Mouse (Mus musculus) T-helper 17 cell (primary cell): ENCODE results near the gene Mctp1.

Experiments
- in situ Hi-C, 2 experiments: fragments of 300-600 bp; cut with MboI, MseI; formaldehyde crosslinking; loops; 1 replicate in 1 of 2; 2 replicates in 1 of 2; pipeline ENCODE4 v1.15.1; 2025; ENCODE audit warnings: high pct_unique_total_duplicates in 2 of 2

Gene Mctp1

GRCm38 (mm10) chr13:76810496-76810939 lies 426.2 kb downstream of the Mctp1 start:
- in situ Hi-C loops = no loop called here

GRCm38 (mm10) chr13:76823083-76823482 lies 438.7 kb downstream of the Mctp1 start:
- in situ Hi-C loops = no loop called here

GRCm38 (mm10) chr13:76824932-76825694 lies 440.8 kb downstream of the Mctp1 start:
- in situ Hi-C loops = loop anchor here (25.0 kb wide), 1 partner anchor 1362 kb away; the partner anchor contains the start of gene Nr2f1 (in 2 of the 2)

GRCm38 (mm10) chr13:76827738-76828137 lies 443.4 kb downstream of the Mctp1 start:
- in situ Hi-C loops = loop anchor here (25.0 kb wide), 1 partner anchor 1360 kb away; the partner anchor contains the start of gene Nr2f1 (in 2 of the 2)

GRCm38 (mm10) chr13:76838031-76838430 lies 453.7 kb downstream of the Mctp1 start:
- in situ Hi-C loops = loop anchor here (25.0 kb wide), 1 partner anchor 1349 kb away; the partner anchor contains the start of gene Nr2f1 (in 2 of the 2)

GRCm38 (mm10) chr13:76840712-76841111 lies 456.4 kb downstream of the Mctp1 start:
- in situ Hi-C loops = loop anchor here (25.0 kb wide), 1 partner anchor 1347 kb away; the partner anchor contains the start of gene Nr2f1 (in 2 of the 2)

- in situ Hi-C loops = loop anchor here (25.0 kb wide), 1 partner anchor 1343 kb away; the partner anchor contains the start of gene Nr2f1 (in 2 of the 2)
Measured at GRCm38 (mm10) chr13:76844629-76845255, 460.4 kb downstream of the Mctp1 start.

- in situ Hi-C loops = no loop called here
Measured at GRCm38 (mm10) chr13:76850412-76851054, 466.2 kb downstream of the Mctp1 start.

GRCm38 (mm10) chr13:76854306-76854705 lies 470.0 kb downstream of the Mctp1 start:
- in situ Hi-C loops = no loop called here

- in situ Hi-C loops = no loop called here
Measured at GRCm38 (mm10) chr13:76855021-76855420, 470.7 kb downstream of the Mctp1 start.

- in situ Hi-C loops = no loop called here
Measured at GRCm38 (mm10) chr13:76857024-76857423, 472.7 kb downstream of the Mctp1 start.

GRCm38 (mm10) chr13:76858078-76858482 lies 473.7 kb downstream of the Mctp1 start:
- in situ Hi-C loops = no loop called here

GRCm38 (mm10) chr13:76870291-76870690 lies 486.0 kb downstream of the Mctp1 start:
- in situ Hi-C loops = no loop called here

GRCm38 (mm10) chr13:76877887-76878763 lies 493.8 kb downstream of the Mctp1 start:
- in situ Hi-C loops = no loop called here

- in situ Hi-C loops = no loop called here
Measured at GRCm38 (mm10) chr13:76879008-76879407, 494.7 kb downstream of the Mctp1 start.

- in situ Hi-C loops = no loop called here
Measured at GRCm38 (mm10) chr13:76884517-76885092, 500.3 kb downstream of the Mctp1 start.

GRCm38 (mm10) chr13:76892987-76893386 lies 508.7 kb downstream of the Mctp1 start:
- in situ Hi-C loops = no loop called here

- in situ Hi-C loops = no loop called here
Measured at GRCm38 (mm10) chr13:76895770-76896456, 511.6 kb downstream of the Mctp1 start.

- in situ Hi-C loops = no loop called here
Measured at GRCm38 (mm10) chr13:76896457-76896790, 512.1 kb downstream of the Mctp1 start.

GRCm38 (mm10) chr13:76918321-76918720 lies 534.0 kb downstream of the Mctp1 start:
- in situ Hi-C loops = no loop called here
